Mouse (Mus musculus) left cerebral cortex, postnatal 4 days (tissue): ENCODE measurements around the gene Klhl3. TPM values are rescaled to one million over a fixed set of nuclear protein-coding genes. Genes with fewer than 3 reads are reported as not detected.
A peak's percentile ranks its signal among the peaks of the same experiment; 100 is the strongest.

ENCODE experiments used
- DNase-seq: peaks from one replicate; pipeline ENCODE4 v3.0.0-alpha.2; 2022
- intact Hi-C: fragments of 180-260 bp; cut with DNase I; formaldehyde crosslinking; loops from one replicate; pipeline ENCODE4 v1.15.1; 2025
- total RNA-seq, 2 experiments: library from RNA; stranded (reverse); gene quantifications; 2 replicates each; pipeline ENCODE4 v1.2.3; 2021

The Klhl3 gene
- total RNA-seq, 2 experiments from 2014 or later = 19.4 to 19.8 TPM

DNA sequence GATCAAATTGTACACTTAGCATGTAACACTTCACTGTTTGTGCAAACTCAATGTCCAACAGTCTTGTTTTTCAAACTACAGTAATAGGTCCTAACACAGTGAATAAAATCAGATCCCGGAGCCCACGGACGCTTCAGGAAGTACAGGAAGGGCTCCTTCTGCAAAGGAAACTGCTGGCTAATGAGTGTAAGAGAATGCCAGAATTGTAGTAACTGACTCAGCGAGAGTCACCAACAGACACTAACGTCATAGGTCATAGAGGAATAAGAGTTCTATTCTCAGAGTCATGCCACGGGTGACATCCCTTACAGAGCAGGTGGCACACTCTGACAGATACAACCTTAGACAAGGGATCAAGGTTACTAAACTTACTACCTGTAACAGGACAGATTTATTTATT lies 78.9 kb downstream of the Klhl3 start:
- intact Hi-C loops = no loop called here
- DNase-seq = no peak

DNA sequence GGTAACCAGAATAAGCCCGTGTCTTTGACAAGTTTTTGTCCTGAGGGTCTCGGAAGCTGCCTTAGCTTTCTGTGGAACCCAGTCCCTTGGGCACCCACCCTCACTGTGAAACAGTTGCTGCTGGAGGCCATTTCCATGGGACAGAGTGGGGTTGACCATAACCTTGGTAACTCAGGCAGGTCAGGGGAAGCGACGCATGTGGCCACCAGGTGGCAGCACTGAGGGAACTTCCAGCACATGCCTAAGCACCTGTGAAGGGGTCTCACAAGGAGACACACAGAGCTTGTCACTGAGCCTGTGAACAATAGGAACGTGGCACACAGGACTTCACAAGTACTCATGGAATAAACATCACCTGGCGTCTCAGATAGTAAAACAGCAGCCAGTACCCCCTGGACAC lies 81.6 kb downstream of the Klhl3 start:
- intact Hi-C loops = no loop called here

GRCm38 (mm10) chr13:58027115-58027514 lies 86.3 kb downstream of the Klhl3 start:
- no peak for DNase-seq
- intact Hi-C loops = no loop called here

More for the DNA sequence above, 81.6 kb downstream of the Klhl3 start:
- peak; percentile 73 for DNase-seq

GRCm38 (mm10) chr13:58025701-58026414 lies 87.5 kb downstream of the Klhl3 start:
- intact Hi-C loops = no loop called here
- DNase-seq = no peak

DNA sequence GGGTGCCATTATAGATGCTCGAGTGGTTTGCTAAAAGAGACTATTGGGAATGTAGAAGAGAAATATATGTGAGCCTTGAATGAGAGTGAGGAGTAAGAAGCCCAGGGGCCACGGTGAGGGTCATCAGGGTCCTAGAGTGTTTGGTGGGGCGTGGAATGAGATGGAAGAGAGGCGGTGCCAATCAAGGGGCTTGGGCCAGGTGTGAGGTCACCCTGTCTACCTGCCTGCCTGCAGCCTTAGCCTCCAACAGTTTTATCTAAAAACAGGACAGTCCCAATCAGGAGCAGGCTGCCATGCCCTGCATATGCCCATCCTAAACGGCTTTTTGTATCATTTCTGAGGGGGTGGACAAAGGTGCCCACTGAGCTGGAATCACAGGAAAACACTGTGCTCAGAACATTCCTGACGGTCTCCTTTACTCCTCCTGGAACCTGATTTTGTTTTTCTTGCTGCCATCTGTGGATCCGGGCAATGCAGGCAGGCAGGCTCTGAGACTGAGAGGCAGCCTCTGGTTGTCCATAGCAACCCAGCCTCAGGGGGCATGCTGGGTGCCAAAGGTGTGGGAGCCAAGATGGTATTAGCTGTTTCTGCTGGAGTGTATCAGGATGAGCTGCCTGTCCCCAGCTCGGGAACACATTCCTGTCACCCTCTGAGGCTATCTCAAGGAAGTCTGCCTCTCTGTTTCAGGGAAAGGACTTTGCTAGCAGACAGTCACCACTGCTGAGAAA lies 89.5 kb downstream of the Klhl3 start:
- DNase-seq = peak; percentile 95
- intact Hi-C loops = no loop called here

GRCm38 (mm10) chr13:58023001-58023560 lies 90.3 kb downstream of the Klhl3 start:
- DNase-seq = no peak
- intact Hi-C loops = no loop called here

DNA sequence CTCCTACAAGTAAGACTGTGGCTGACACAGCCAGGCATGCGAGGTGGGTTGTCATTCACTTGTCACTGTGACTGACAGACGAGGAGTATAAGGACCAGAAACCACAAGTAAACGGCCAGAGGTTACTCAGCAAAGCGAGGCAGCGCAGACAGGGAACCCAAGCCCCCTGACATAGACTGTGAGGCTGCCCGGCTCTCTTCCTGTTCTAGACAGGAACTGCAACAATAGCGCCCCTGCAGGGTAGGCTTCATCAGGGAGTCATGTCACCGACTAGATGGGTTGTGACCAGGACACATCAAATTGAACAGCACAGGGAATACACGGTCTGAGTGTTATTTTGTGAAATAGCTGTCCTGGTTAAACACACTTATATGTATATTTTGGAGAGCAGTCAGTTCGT lies 93.0 kb downstream of the Klhl3 start:
- no peak for DNase-seq
- intact Hi-C loops = no loop called here

- intact Hi-C loops = no loop called here
- no peak for DNase-seq
Observed at GRCm38 (mm10) chr13:58017298-58017697, 96.1 kb downstream of the Klhl3 start.

GRCm38 (mm10) chr13:58012067-58012925 lies 101.1 kb downstream of the Klhl3 start:
- intact Hi-C loops = loop anchor here (2.0 kb wide), 1 partner anchor 105 kb away; no protein-coding TSS in a partner anchor
- DNase-seq = peak; percentile 54

GRCm38 (mm10) chr13:58011526-58011925 lies 101.9 kb downstream of the Klhl3 start:
- intact Hi-C loops = no loop called here
- no peak for DNase-seq

DNA sequence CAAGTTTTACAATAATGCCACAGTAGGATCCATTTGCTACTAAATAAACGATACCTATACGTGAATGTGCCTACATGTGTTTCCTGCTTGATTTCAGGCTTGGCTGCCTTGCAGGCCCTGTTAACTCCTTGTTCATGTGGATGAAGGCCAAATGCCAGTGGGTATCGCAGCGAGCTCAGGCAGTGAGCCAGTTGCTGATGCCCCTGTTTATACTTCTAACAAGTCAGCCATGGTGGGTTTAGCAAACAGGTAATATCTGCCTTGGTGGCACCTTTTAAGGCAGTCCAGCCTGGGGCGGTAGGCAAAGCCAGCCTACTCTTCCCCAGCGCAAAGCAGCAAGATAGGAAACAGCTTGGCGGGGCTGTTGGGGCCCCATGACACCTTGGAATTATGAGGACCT lies 103.0 kb downstream of the Klhl3 start:
- peak; percentile 63 for DNase-seq
- intact Hi-C loops = no loop called here

GRCm38 (mm10) chr13:58009275-58009674 lies 104.1 kb downstream of the Klhl3 start:
- DNase-seq = no peak
- intact Hi-C loops = no loop called here

- intact Hi-C loops = no loop called here
Observed at GRCm38 (mm10) chr13:58008038-58008364, 105.4 kb downstream of the Klhl3 start.

DNA sequence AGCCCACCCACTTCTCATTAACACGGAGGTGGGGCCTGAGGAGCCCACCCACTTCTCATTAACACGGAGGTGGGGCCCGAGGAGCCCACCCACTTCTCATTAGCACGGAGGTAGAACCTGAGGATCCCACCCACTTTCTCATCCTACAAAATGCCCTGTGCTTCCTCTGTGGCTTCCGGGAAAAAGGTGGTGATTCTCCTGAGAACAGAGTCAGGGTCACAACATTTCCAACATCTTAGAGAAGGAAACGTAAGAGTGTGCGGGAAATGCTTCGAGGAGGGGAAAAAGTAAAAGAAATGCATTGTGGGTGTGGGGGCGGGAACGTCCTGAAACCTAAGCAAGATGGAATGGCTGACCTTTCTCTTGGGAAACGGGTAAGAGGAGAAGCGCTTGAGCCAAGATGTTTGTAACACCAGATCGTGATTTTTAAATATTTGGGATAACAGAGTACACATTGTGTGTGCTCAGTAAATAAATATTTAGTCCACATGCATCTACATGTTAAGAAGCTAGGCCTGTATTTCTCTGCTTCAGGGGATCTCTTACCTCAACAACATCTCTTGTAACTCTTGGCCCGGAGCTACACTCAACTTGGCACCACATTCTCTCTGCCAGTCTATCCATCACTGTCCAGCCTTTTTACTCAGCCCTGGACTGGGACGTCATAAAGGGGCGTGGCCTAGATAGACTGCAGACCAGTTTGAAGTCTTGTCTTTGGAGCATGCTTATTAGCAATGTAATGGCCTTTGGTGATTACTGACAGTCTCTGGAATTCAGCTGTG lies 105.9 kb downstream of the Klhl3 start:
- intact Hi-C loops = no loop called here
- DNase-seq = no peak

More at GRCm38 (mm10) chr13:58008038-58008364, 105.4 kb downstream of the Klhl3 start:
- DNase-seq = no peak

DNA sequence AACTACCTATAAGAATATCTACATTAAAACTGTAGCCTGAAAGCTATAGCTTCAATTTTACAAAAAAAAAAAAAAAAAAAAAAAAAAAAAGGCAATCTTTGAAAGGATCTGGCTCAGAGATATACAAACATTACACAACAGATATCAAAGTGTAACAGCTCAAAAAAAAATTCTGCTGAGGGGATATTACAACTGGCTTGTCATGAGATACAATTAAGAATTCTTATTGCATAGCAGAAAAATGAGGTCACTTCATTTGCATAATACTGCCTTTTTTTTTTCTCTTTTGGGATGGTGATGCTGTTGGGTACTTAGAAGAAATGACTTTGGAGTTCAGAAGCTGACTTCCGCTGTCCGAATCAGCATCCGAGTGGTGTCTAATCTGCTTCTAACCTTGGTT lies 111.6 kb downstream of the Klhl3 start:
- intact Hi-C loops = no loop called here
- no peak for DNase-seq

DNA sequence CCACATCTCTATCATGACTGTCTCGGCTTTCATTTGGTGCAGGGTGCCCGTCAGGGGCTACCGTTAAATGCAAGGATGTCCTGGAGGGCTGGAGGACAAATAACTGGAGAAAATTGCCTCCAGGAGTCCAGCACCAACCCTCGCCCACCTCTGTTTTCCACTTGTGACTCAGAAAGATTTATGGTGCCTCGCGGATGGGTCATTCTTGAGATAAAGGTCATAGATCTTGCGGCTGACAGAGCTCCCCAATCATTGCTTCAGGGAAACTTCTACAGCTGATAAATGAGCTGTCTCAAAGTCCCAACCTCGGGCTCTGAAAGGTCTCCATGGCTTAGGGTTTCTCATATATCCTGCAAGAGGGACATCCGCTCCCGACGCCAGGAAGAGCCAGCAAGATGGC lies 116.9 kb downstream of the Klhl3 start:
- DNase-seq = no peak
- intact Hi-C loops = no loop called here

- intact Hi-C loops = no loop called here
- DNase-seq = no peak
Observed at GRCm38 (mm10) chr13:57995864-57996263, 117.5 kb downstream of the Klhl3 start.

DNA sequence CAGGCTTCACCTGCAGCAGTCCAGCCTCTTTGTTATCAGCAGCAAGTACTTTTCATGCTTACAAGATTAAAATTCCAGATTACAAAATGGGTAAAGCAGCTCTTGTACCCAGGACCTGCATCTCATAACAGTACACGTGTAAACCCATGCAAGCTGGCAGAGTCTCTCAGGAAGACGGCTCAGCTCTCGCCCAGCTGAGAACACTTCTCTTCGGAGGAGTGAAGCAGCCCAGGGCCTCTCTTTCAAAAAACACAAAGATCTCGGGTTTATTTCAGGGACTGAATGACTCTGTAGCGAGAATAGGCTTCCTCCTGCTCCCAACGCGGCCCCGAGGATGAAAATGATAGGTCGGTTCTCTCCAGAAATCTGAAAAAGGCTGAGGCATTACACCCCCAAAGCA lies 128.8 kb downstream of the Klhl3 start:
- DNase-seq = no peak
- intact Hi-C loops = no loop called here

DNA sequence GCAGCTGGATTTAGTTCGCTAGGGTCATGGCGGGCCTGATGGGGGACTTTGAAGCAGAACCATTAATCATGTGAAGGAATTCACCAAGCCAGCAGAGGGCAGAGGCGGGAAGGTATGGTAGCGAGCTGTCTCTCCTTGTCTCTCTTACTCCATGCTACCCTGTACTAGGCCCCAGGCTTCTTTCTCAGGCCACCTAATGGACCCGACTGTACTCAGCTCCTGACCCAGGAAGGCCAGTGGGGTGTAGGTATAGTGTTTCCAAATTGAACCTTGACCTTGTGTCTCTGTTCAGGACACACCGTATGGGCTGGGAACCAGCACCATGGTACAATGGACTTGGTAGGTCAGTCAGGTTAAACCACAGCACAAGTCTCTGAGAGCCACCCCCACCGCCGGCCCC lies 129.2 kb downstream of the Klhl3 start:
- intact Hi-C loops = no loop called here
- no peak for DNase-seq

- intact Hi-C loops = no loop called here
- DNase-seq = peak; percentile 87
Observed at GRCm38 (mm10) chr13:57983330-57983729, 130.1 kb downstream of the Klhl3 start.
